Mouse (Mus musculus): Measurements from ENCODE around the gene Dock8. TPM values are rescaled to one million over a fixed set of nuclear protein-coding genes. Genes with fewer than 3 reads are reported as not detected.

The Dock8 gene
- total RNA-seq, 2 experiments from 2014 or later: 58.8 to 126 TPM

DNA sequence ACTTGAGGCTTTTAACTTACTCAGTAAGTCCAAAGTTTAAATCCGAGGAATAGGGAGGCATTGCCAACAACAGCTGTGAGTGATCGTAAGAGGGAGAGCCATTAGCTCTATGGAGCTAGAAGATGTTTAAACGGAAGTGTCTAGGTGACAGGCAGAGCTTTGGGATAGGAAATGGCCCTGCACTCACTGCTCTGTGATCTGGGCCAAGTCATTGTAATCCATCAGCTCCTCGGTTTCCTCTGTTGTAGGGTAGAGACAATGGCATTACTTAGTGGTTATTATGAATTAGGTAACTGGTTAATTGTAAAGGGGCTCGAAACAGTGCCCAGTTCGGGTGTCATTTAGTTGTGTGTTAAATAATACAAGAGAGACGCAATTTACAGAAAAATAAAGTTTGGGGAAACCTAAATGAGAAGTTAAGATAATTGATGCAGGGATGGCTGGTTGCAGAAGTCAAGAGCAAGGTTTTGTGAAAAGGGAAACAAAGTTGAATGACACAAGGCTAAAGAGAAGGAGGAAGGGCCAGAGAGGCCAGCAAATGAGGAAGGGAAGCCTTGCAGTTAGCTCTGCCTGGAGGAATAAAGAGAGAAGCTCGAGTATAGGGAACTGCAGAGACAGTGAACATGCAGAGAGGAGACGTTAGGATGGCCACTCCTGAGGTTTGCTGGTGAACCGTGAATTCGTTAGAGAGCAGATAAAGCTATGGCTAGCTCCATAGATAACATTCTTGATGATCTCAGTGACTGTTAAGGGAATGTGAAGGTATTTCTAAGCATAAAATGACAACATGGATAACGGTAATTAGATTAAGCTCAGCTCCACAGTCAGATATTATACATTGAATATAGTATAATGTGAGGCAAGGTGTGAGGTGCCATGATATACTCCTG is 2.3 kb upstream of the Dock8 start:
- peak; percentile 62 for ATAC-seq (replicated peaks; ENCODE audit: poor library complexity, severe bottlenecking)

DNA sequence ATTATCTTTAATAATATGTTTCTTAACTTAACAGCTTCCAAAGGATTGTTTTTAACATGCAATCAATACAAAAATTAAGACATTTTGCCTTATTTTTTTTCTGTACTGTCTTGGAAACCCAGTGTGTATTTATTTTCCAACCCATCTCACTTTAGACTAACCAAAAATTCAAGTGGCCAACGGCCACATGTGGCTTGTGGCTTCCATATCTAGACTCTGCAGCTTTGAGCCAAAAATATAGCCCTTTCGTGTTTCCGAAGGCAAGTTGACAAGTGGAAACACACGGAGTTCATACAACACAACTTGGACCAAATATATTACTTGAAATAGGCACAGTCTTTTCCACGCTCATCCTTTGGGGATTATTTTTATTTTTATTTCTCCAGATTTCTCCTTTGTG is 773 bp upstream of the Dock8 start:
- no peak for ATAC-seq (replicated peaks; ENCODE audit: poor library complexity, severe bottlenecking)

DNA sequence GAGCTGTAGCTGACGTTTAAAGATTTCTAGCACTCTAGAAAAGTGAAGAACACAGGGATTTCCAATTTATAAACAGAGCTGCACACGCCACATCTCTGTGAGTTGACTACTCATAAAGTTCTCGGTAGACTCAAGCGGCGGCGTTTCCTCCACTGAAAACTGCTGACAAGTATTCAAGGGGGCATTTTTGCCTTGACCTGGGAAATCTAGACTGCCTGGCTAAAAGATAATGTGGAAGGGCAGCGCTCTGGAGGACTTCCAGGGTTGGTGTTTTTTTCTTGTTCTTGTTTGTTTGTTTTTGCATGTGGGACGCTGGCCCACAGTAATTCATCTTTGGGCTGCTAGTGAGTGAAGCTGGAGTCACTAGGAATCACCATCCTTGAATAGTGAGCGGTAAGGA is 819 bp downstream of the Dock8 start:
- no peak for ATAC-seq (replicated peaks; ENCODE audit: poor library complexity, severe bottlenecking)

GRCm38 (mm10) chr19:25002032-25002431 is 2.7 kb downstream of the Dock8 start:
- peak; percentile 65 for ATAC-seq (replicated peaks; ENCODE audit: poor library complexity, severe bottlenecking)

GRCm38 (mm10) chr19:25002828-25003227 is 3.5 kb downstream of the Dock8 start:
- ATAC-seq (replicated peaks; ENCODE audit: poor library complexity, severe bottlenecking): 0 out of 2 replicates have a peak, but pooled peaks have one; percentile 4

- ATAC-seq (replicated peaks; ENCODE audit: poor library complexity, severe bottlenecking): no peak
These were observed 4.5 kb downstream of the Dock8 start for GRCm38 (mm10) chr19:25003810-25004209.

DNA sequence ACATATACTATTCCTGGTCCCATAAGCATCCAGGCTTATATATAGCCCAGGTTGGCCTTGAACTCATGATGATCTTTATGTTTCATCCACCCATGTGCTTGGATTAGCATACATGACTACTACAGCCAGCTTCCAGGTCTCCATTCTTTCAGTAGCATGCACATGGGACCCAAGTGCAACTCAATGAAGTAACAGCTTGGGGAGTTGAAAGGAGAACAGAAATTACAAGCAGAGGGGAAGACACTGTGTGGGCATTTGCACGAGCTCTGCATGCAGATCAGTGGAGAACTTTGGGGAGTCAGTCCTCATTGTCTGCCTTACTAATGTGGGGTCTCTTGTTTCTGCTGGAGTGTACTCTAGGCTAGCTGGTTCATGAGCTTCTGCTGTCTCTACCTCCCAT is 7.4 kb downstream of the Dock8 start:
- ATAC-seq (replicated peaks; ENCODE audit: poor library complexity, severe bottlenecking): peak; percentile 36

GRCm38 (mm10) chr19:25008509-25008908 is 9.2 kb downstream of the Dock8 start:
- ATAC-seq (replicated peaks; ENCODE audit: poor library complexity, severe bottlenecking): peak; percentile 93

- no peak for ATAC-seq (replicated peaks; ENCODE audit: poor library complexity, severe bottlenecking)
These were observed 23.4 kb downstream of the Dock8 start for GRCm38 (mm10) chr19:25022766-25023165.

GRCm38 (mm10) chr19:25031765-25032164 is 32.4 kb downstream of the Dock8 start:
- ATAC-seq (replicated peaks; ENCODE audit: poor library complexity, severe bottlenecking): no peak

GRCm38 (mm10) chr19:25033008-25033407 is 33.7 kb downstream of the Dock8 start:
- ATAC-seq (replicated peaks; ENCODE audit: poor library complexity, severe bottlenecking): peak; percentile 95

DNA sequence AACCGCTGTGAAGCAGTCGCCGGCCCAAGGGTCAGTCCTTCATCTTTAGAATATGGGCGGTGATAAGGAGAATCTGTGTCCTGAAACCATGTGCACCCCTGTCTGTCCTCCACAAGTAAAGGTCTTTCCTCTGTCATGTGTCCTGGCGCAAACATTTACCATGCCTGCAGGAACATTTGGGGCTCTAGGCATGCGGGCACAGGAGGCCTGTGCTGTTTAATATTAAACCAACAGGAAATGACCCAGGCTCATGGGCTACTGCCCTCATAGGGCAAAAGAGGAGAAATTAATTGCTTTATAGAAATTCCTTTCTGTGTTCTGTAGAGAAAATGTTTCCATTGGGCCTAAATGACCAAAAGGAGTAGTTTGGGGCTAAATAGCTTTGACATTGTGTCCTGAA is 36.5 kb downstream of the Dock8 start:
- no peak for ATAC-seq (replicated peaks; ENCODE audit: poor library complexity, severe bottlenecking)

- no peak; the same call in 1 of the 2 replicates for ATAC-seq (replicated peaks; ENCODE audit: poor library complexity, severe bottlenecking)
These were observed 37.5 kb downstream of the Dock8 start for GRCm38 (mm10) chr19:25036784-25037183.

GRCm38 (mm10) chr19:25037249-25037648 is 37.9 kb downstream of the Dock8 start:
- no peak for ATAC-seq (replicated peaks; ENCODE audit: poor library complexity, severe bottlenecking)

- no peak for ATAC-seq (replicated peaks; ENCODE audit: poor library complexity, severe bottlenecking)
These were observed 39.0 kb downstream of the Dock8 start for GRCm38 (mm10) chr19:25038293-25038692.

- ATAC-seq (replicated peaks; ENCODE audit: poor library complexity, severe bottlenecking): no peak
These were observed 41.9 kb downstream of the Dock8 start for GRCm38 (mm10) chr19:25041209-25041608.

GRCm38 (mm10) chr19:25042973-25043372 is 43.6 kb downstream of the Dock8 start:
- ATAC-seq (replicated peaks; ENCODE audit: poor library complexity, severe bottlenecking): no peak

DNA sequence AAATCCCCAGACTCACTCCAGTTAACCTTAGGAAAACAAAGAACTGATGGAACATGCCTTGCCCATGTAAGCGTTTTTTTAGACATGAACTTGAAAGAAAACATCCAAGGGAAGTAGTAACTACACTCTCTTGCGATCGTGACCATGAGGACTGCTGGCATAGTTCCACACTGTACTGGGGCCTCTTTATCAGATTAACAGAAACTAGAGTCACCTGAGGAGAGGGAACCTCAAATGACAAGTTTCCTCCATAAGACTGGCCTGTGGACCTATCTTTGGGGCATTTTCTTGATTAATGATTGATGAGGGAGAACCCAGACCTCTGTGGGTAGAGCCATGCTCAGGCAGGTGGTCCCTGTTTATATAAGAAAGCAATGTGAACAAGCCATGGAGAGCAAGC is 44.7 kb downstream of the Dock8 start:
- ATAC-seq (replicated peaks; ENCODE audit: poor library complexity, severe bottlenecking): no peak

GRCm38 (mm10) chr19:25052355-25052754 is 53.0 kb downstream of the Dock8 start:
- ATAC-seq (replicated peaks; ENCODE audit: poor library complexity, severe bottlenecking): peak; percentile 94

DNA sequence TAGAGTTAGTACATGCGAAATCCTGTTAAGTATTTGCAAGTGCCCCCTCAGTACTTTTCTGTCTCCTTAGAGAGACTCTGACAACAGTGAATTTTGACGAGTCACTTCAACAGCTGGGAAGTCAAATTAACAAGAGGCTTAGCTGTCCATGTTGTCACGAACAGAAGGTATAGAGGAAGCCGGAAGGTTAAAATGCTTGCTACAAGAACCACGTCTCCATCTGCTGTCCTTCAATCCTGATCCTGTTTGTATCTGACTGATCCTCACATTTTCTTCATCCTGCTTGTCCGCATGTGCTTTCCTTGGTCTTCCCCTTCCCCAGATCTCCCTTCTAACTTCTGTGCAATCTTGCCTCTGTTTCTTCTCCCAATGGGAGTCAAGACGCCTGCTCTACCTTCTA is 53.8 kb downstream of the Dock8 start:
- ATAC-seq (replicated peaks; ENCODE audit: poor library complexity, severe bottlenecking): no peak

DNA sequence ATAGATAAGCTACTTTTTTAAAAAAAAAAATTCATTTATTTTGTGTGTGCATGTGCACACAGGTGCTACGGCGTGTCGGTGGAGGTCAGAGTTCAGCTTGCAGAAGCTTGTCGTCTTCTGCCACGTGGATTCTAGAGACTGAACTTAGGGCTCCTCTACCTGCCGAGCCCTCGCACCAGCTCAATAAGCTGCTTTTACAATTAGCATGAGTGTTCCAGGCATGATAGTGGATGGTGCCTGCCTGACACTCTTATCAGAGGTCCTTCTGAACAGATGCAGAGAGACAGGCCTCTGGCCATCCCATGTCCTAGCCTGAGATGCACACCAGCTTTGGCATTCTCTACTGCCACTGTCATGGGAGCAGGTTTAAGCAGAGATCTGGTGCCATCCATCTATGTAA is 55.7 kb downstream of the Dock8 start:
- ATAC-seq (replicated peaks; ENCODE audit: poor library complexity, severe bottlenecking): no peak

- ATAC-seq (replicated peaks; ENCODE audit: poor library complexity, severe bottlenecking): no peak
These were observed 56.2 kb downstream of the Dock8 start for GRCm38 (mm10) chr19:25055559-25055958.

All from granulocyte monocyte progenitor cell, adult 5-6 weeks (primary cell).